Mouse (Mus musculus) heart, adult 2 months (tissue): ENCODE results near the gene Vgf.

Source experiments
- CTCF ChIP-seq: fragments of 200-600 bp; IDR thresholded peaks from 2 replicates; pipeline ENCODE4 v1.8.1; 2022; ENCODE audit warnings: antibody characterized with exemption, mild to moderate bottlenecking, moderate library complexity
- POLR2A ChIP-seq: fragments of 200-500 bp; IDR thresholded peaks from 2 replicates; pipeline ENCODE4 v1.6.1; 2011; ENCODE audit warnings: mild to moderate bottlenecking, low read depth, low read length, control low read depth; ENCODE audit not compliant: insufficient read depth

DNA sequence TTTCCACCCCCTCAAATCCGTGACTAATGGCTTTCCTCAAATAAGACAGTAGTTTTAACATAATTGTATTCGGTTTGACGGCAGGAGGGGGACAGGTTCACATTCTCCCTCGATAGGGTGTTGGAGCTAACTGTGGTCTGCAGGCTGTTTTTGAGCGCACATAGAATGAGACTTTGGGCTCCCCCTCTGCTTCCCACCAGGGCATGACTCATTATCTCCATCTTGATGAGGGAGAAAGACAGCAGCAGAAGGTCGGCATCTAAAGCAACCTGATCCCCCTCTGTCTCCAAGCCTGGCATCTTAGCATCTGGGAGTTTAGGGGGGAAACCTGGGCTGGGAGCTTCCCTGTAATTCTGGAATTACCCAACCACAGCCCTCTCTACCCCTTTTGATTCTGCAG lies 39.3 kb downstream of the Vgf start:
- TF ChIP-seq POLR2A (no peak), CTCF (no peak)
